Mouse (Mus musculus): ENCODE results near the gene Rnpepl1.

GRCm38 (mm10) chr1:92949426-92949825, 38.8 kb downstream of the Rnpepl1 start:
- no peak for TF ChIP-seq POLR2A (IDR thresholded peaks at IDR 0.05; ENCODE audit: low read depth, low read length)
- TF ChIP-seq CTCF (conservative IDR thresholded peaks at IDR 0.05 in 1 of 2, IDR thresholded peaks at IDR 0.05 in 1 of 2; ENCODE audit: low read depth in 2 of 2, low read length in 2 of 2): peak; percentile 46 to 78
- TF ChIP-seq ZMIZ1 (IDR thresholded peaks at IDR 0.05; ENCODE audit: low read depth, low read length): no peak
- no peak for TF ChIP-seq HCFC1 (IDR thresholded peaks at IDR 0.05; ENCODE audit: low read depth, low read length)
- no peak for TF ChIP-seq MAFK (IDR thresholded peaks at IDR 0.05; ENCODE audit: insufficient replicate concordance, low read length)
- TF ChIP-seq JUN (IDR thresholded peaks at IDR 0.05; ENCODE audit: insufficient read depth, low read depth, low read length): no peak
- no peak for TF ChIP-seq ELF1 (IDR thresholded peaks at IDR 0.05; ENCODE audit: low read depth, low read length)
- TF ChIP-seq PAX5 (IDR thresholded peaks at IDR 0.05; ENCODE audit: low read length): no peak
- TF ChIP-seq E2F4 (IDR thresholded peaks at IDR 0.05; ENCODE audit: insufficient replicate concordance, low read depth, low read length): no peak
- no peak for TF ChIP-seq NELFE (IDR thresholded peaks at IDR 0.05; ENCODE audit: low read depth, low read length)
- TF ChIP-seq EP300 (IDR thresholded peaks at IDR 0.05; ENCODE audit: low read length): no peak
- no peak for TF ChIP-seq GABPA (IDR thresholded peaks at IDR 0.05; ENCODE audit: insufficient replicate concordance, low read depth, low read length)
